Mouse (Mus musculus): ENCODE measurements at regions not wholly inside any gene's neighbourhood (a gene's known extent, or its start where the extent isn't known, plus 50 kb on each side); places are given as distances from the start of the nearest gene placed in this dataset.

GRCm38 (mm10) chr6:94413987-94414360 lies 86.2 kb upstream of the Slc25a26 start:
- Histone ChIP-seq H3K36me3 (replicated peaks) (no peaks in the 10 kb centered on the region), H3K9me3 (no peaks in the 10 kb centered on the region), H3K4me3 (no peak overlapping the region), H3K4me1 (0 out of 2 replicates have a peak, but pooled peaks cover 3% of the 10 kb centered on the region), H3K27me3 (ENCODE audit: poor library complexity, severe bottlenecking) (peaks cover 5% of the 10 kb centered on the region; the same call in 1 of the 2 replicates), H3K27ac (no peak overlapping the region)
- WGBS: 83% methylated on average over 5 of the region's 5 CpGs
- peak; percentile 11 for DNase-seq (ENCODE audit: extremely low spot score, low spot score)

GRCm38 (mm10) chr6:94413297-94413986 lies 86.7 kb upstream of the Slc25a26 start:
- peak; percentile 10 for DNase-seq (ENCODE audit: extremely low spot score, low spot score)
- 75% methylated on average over 10 of the region's 10 CpGs for WGBS
- peaks cover 5% of the 10 kb centered on the region; the same call in 1 of the 2 replicates for H3K27me3 ChIP-seq (ENCODE audit: poor library complexity, severe bottlenecking)
- no peaks in the 10 kb centered on the region for H3K9me3 ChIP-seq
- no peak overlapping the region for H3K4me3 ChIP-seq
- no peaks in the 10 kb centered on the region for H3K36me3 ChIP-seq (replicated peaks)
- peaks cover 8% of the 10 kb centered on the region for H3K4me1 ChIP-seq
- H3K27ac ChIP-seq: no peak overlapping the region

- H3K9me3 ChIP-seq: no peaks in the 10 kb centered on the region
- peaks cover 19% of the 10 kb centered on the region for H3K4me1 ChIP-seq
- 92% methylated on average over 7 of the region's 7 CpGs for WGBS
- H3K36me3 ChIP-seq (replicated peaks): no peaks in the 10 kb centered on the region
- no peak overlapping the region for H3K27ac ChIP-seq
- no peak overlapping the region for H3K4me3 ChIP-seq
- DNase-seq (ENCODE audit: extremely low spot score, low spot score): no peak
- H3K27me3 ChIP-seq (ENCODE audit: poor library complexity, severe bottlenecking): peaks cover 6% of the 10 kb centered on the region; the same call in 1 of the 2 replicates
These were observed 87.8 kb upstream of the Slc25a26 start for GRCm38 (mm10) chr6:94412341-94412740.

GRCm38 (mm10) chr6:94410480-94410879 lies 89.7 kb upstream of the Slc25a26 start:
- Histone ChIP-seq H3K4me1 (peaks cover 28% of the 10 kb centered on the region), H3K36me3 (replicated peaks) (no peaks in the 10 kb centered on the region), H3K27me3 (ENCODE audit: poor library complexity, severe bottlenecking) (peaks cover 19% of the 10 kb centered on the region; the same call in 1 of the 2 replicates), H3K9me3 (no peaks in the 10 kb centered on the region), H3K4me3 (no peak overlapping the region), H3K27ac (no peak overlapping the region)
- DNase-seq (ENCODE audit: extremely low spot score, low spot score): no peak
- WGBS: 86% methylated on average over 2 of the region's 2 CpGs

GRCm38 (mm10) chr6:94408996-94409395 lies 91.1 kb upstream of the Slc25a26 start:
- Histone ChIP-seq H3K27me3 (ENCODE audit: poor library complexity, severe bottlenecking) (peaks cover 21% of the 10 kb centered on the region; the same call in 1 of the 2 replicates), H3K4me1 (peaks cover 28% of the 10 kb centered on the region), H3K27ac (no peak overlapping the region), H3K4me3 (no peak overlapping the region), H3K36me3 (replicated peaks) (no peaks in the 10 kb centered on the region), H3K9me3 (no peaks in the 10 kb centered on the region)
- DNase-seq (ENCODE audit: extremely low spot score, low spot score): no peak
- WGBS: 99% methylated on average over 2 of the region's 2 CpGs

GRCm38 (mm10) chr6:94407751-94408150 lies 92.4 kb upstream of the Slc25a26 start:
- 31% methylated on average over 4 of the region's 4 CpGs for WGBS
- Histone ChIP-seq H3K4me1 (peaks cover 25% of the 10 kb centered on the region), H3K36me3 (replicated peaks) (no peaks in the 10 kb centered on the region), H3K27ac (no peak overlapping the region), H3K4me3 (no peak overlapping the region), H3K27me3 (ENCODE audit: poor library complexity, severe bottlenecking) (peaks cover 33% of the 10 kb centered on the region), H3K9me3 (no peaks in the 10 kb centered on the region)
- no peak for DNase-seq (ENCODE audit: extremely low spot score, low spot score)

- H3K4me3 ChIP-seq: no peak overlapping the region
- no peaks in the 10 kb centered on the region for H3K9me3 ChIP-seq
- peaks cover 45% of the 10 kb centered on the region for H3K27me3 ChIP-seq (ENCODE audit: poor library complexity, severe bottlenecking)
- H3K36me3 ChIP-seq (replicated peaks): no peaks in the 10 kb centered on the region
- DNase-seq (ENCODE audit: extremely low spot score, low spot score): no peak
- peaks cover 45% of the 10 kb centered on the region for H3K4me1 ChIP-seq
- WGBS: 93% methylated on average over 8 of the region's 8 CpGs
- no peak overlapping the region for H3K27ac ChIP-seq
These were observed 94.6 kb upstream of the Slc25a26 start for GRCm38 (mm10) chr6:94405371-94406076.

- Histone ChIP-seq H3K27ac (no peak overlapping the region), H3K4me1 (peaks cover 30% of the 10 kb centered on the region), H3K4me3 (peak overlapping the region; percentile 34; the same call in 1 of the 2 replicates), H3K27me3 (ENCODE audit: poor library complexity, severe bottlenecking) (peaks cover 36% of the 10 kb centered on the region), H3K36me3 (replicated peaks) (no peaks in the 10 kb centered on the region), H3K9me3 (no peaks in the 10 kb centered on the region)
- WGBS: 57% methylated on average over 9 of the region's 9 CpGs
- no peak for DNase-seq (ENCODE audit: extremely low spot score, low spot score)
These were observed 98.3 kb upstream of the Slc25a26 start for GRCm38 (mm10) chr6:94401617-94402481.

- no peaks in the 10 kb centered on the region for H3K36me3 ChIP-seq (replicated peaks)
- H3K4me1 ChIP-seq: peaks cover 26% of the 10 kb centered on the region
- peaks cover 30% of the 10 kb centered on the region for H3K27me3 ChIP-seq (ENCODE audit: poor library complexity, severe bottlenecking)
- DNase-seq (ENCODE audit: extremely low spot score, low spot score): peak; percentile 17
- WGBS: 28% methylated on average over 14 of the region's 14 CpGs
- peak overlapping the region; percentile 62; the same call in 1 of the 2 replicates for H3K27ac ChIP-seq
- H3K4me3 ChIP-seq: peak overlapping the region; percentile 34
- no peaks in the 10 kb centered on the region for H3K9me3 ChIP-seq
These were observed 99.0 kb upstream of the Slc25a26 start for GRCm38 (mm10) chr6:94401061-94401591.

- 43% methylated on average over 13 of the region's 13 CpGs for WGBS
- peak; percentile 43 for DNase-seq (ENCODE audit: extremely low spot score, low spot score)
- Histone ChIP-seq H3K4me1 (peaks cover 26% of the 10 kb centered on the region), H3K27me3 (ENCODE audit: poor library complexity, severe bottlenecking) (peaks cover 27% of the 10 kb centered on the region), H3K36me3 (replicated peaks) (no peaks in the 10 kb centered on the region), H3K27ac (peak overlapping the region; percentile 62), H3K4me3 (peak overlapping the region; percentile 34), H3K9me3 (no peaks in the 10 kb centered on the region)
These were observed 99.6 kb upstream of the Slc25a26 start for GRCm38 (mm10) chr6:94400471-94401051.

- Histone ChIP-seq H3K27me3 (ENCODE audit: poor library complexity, severe bottlenecking) (peaks cover 4% of the 10 kb centered on the region; the same call in 1 of the 2 replicates), H3K27ac (no peak overlapping the region), H3K9me3 (no peaks in the 10 kb centered on the region), H3K4me3 (no peak overlapping the region), H3K4me1 (peaks cover 6% of the 10 kb centered on the region), H3K36me3 (replicated peaks) (no peaks in the 10 kb centered on the region)
- DNase-seq (ENCODE audit: extremely low spot score, low spot score): no peak
- WGBS: 86% methylated on average over 5 of the region's 5 CpGs
These were observed 107.4 kb upstream of the Magi1 start for GRCm38 (mm10) chr6:94391134-94391533.

- 79% methylated on average over 2 of the region's 2 CpGs for WGBS
- H3K27me3 ChIP-seq (ENCODE audit: poor library complexity, severe bottlenecking): peaks cover 4% of the 10 kb centered on the region; the same call in 1 of the 2 replicates
- no peak for DNase-seq (ENCODE audit: extremely low spot score, low spot score)
- H3K9me3 ChIP-seq: no peaks in the 10 kb centered on the region
- H3K4me1 ChIP-seq: peaks cover 6% of the 10 kb centered on the region
- no peaks in the 10 kb centered on the region for H3K36me3 ChIP-seq (replicated peaks)
- H3K4me3 ChIP-seq: no peak overlapping the region
- H3K27ac ChIP-seq: no peak overlapping the region
These were observed 106.7 kb upstream of the Magi1 start for GRCm38 (mm10) chr6:94390403-94390802.

Measured in forebrain, embryonic 10.5 days (tissue).